Mouse (Mus musculus) ES-Bruce4 (cell line): ENCODE data around the gene Jdp2. TPM values are rescaled to one million over a fixed set of nuclear protein-coding genes. Genes with fewer than 3 reads are reported as not detected.
A peak's percentile ranks its signal among the peaks of the same experiment; 100 is the strongest.

Experiments
- H3K27ac ChIP-seq: 2 replicates; pipeline ENCODE4 v1.5.1; 2012; ENCODE audit warnings: low read length, inconsistent platforms; ENCODE audit not compliant: insufficient read depth
- H3K27me3 ChIP-seq: 2 replicates; pipeline ENCODE4 v1.6.1; 2012; ENCODE audit warnings: mild to moderate bottlenecking, low read length, inconsistent platforms; ENCODE audit not compliant: control insufficient read depth, poor library complexity, insufficient read depth, severe bottlenecking
- H3K36me3 ChIP-seq: 2 replicates; pipeline ENCODE4 v1.6.1; 2012; ENCODE audit warnings: inconsistent platforms, mild to moderate bottlenecking, low read length, moderate library complexity; ENCODE audit not compliant: control insufficient read depth, poor library complexity, insufficient read depth, severe bottlenecking
- H3K4me1 ChIP-seq: one replicate; pipeline ENCODE4 v1.8.1; 2011; ENCODE audit warnings: low read length; ENCODE audit not compliant: control insufficient read depth, insufficient read depth
- H3K4me3 ChIP-seq: 2 replicates; pipeline ENCODE4 v1.5.1; 2011; ENCODE audit warnings: low read depth, mild to moderate bottlenecking, low read length
- H3K9ac ChIP-seq: 2 replicates; pipeline ENCODE4 v1.6.1; 2012; ENCODE audit warnings: low read depth, mild to moderate bottlenecking, inconsistent platforms; ENCODE audit not compliant: poor library complexity, severe bottlenecking
- H3K9me3 ChIP-seq: replicated peaks from 2 replicates; pipeline ENCODE4 v1.6.1; 2012; ENCODE audit warnings: mild to moderate bottlenecking, low read length, inconsistent platforms; ENCODE audit not compliant: control insufficient read depth, poor library complexity, insufficient read depth, severe bottlenecking
- CTCF ChIP-seq: IDR thresholded peaks from one replicate; pipeline ENCODE4 v1.8.1; 2011; ENCODE audit warnings: low read depth, low read length
- EP300 ChIP-seq: IDR thresholded peaks from 2 replicates; pipeline ENCODE4 v1.6.1; 2011; ENCODE audit warnings: low read depth, low read length; ENCODE audit not compliant: insufficient read depth
- POLR2A ChIP-seq: IDR thresholded peaks from one replicate; pipeline ENCODE4 v1.8.1; 2011; ENCODE audit warnings: low read length; ENCODE audit not compliant: insufficient read depth
- polyA plus RNA-seq: library from polyadenylated mRNA; stranded (reverse); fragments of >200 nt; gene quantifications from 2 replicates; pipeline ENCODE4 v1.2.4, GENCODE M21; 2011; ENCODE audit warnings: low read depth; ENCODE audit not compliant: missing spikeins, insufficient read depth, insufficient read length

Gene Jdp2
- polyA plus RNA-seq, 1 experiment, result 14.0 TPM

DNA sequence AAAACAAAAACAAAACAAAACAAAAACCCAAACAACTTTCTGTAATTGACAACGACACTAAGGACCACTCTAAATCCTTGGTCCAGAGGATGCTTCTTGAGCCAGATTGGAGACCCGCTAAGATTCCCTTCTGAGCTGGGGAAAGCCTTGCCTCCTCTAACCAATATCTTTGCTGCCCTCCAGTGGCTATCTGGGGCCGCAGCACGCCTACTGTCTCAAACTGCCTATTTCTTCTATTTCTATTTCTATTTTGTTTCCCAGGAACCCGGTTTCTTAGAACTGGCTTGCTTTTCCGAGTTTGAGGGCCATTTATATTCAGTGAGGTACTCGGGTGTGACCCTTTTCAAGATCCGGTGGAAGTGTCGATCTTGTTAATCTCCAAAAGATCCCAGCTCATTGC is 64.1 kb downstream of the Jdp2 start:
- Histone ChIP-seq H3K27me3 (no peaks in the 10 kb centered on the region), H3K9ac (no peak overlapping the region), H3K4me1 (peaks cover 1% of the 10 kb centered on the region), H3K36me3 (no peaks in the 10 kb centered on the region), H3K9me3 (no peaks in the 10 kb centered on the region), H3K4me3 (no peak overlapping the region), H3K27ac (no peak overlapping the region)
- TF ChIP-seq CTCF, result peak; percentile 77
- no peak for TF ChIP-seq EP300

DNA sequence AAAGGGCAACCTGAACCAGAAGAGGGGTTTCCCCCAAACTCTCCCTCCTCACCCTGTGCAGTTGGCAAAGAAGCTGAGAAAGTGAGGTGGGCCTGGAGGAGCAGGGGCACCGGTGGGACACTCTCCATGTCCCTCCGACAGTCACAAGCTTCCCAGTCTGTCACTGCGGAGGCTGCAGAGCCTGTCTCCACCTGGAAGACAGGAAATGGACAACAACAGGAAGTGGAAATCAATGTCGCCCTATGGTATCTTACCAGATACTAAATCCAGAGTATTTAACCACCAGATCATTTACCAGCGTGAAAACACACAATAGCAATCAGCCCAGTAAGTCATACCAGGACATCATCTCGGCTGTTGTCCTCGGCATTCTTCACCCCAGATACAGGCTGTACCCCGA is 67.3 kb downstream of the Jdp2 start:
- H3K9me3 ChIP-seq, result no peaks in the 10 kb centered on the region
- H3K4me1 ChIP-seq, result peaks cover 1% of the 10 kb centered on the region
- TF ChIP-seq POLR2A, result no peak
- TF ChIP-seq CTCF, result no peak
- no peak for TF ChIP-seq EP300
- H3K27ac ChIP-seq, result no peak overlapping the region
- H3K9ac ChIP-seq, result no peak overlapping the region
- H3K36me3 ChIP-seq, result no peaks in the 10 kb centered on the region
- no peak overlapping the region for H3K4me3 ChIP-seq
- no peaks in the 10 kb centered on the region for H3K27me3 ChIP-seq

DNA sequence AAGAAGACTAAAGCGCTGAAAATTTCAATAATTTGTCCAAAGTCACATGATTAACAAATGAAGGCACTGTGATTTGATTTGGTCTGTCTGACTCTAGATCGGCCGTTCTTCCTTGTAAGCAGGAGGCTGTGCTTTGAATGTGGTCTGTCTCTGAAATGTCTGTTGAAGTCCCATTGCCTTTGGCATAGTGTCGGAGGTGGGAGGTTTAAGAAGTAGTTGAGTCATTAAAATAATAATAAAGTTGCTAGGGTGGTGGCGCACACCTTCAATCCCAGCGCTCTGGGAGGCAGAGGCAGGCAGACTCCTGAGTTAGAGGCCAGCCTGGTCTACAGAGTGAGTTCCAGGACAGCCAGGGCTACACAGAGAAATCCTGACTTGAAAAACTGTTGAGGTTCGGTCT is 68.2 kb downstream of the Jdp2 start:
- H3K36me3 ChIP-seq, result no peaks in the 10 kb centered on the region
- TF ChIP-seq EP300, result no peak
- no peak for TF ChIP-seq CTCF
- no peak for TF ChIP-seq POLR2A
- H3K4me3 ChIP-seq, result no peak overlapping the region
- no peaks in the 10 kb centered on the region; the same call in 1 of the 2 replicates for H3K27me3 ChIP-seq
- no peak overlapping the region for H3K27ac ChIP-seq
- H3K4me1 ChIP-seq, result peaks cover 1% of the 10 kb centered on the region
- no peak overlapping the region for H3K9ac ChIP-seq
- H3K9me3 ChIP-seq, result no peaks in the 10 kb centered on the region

DNA sequence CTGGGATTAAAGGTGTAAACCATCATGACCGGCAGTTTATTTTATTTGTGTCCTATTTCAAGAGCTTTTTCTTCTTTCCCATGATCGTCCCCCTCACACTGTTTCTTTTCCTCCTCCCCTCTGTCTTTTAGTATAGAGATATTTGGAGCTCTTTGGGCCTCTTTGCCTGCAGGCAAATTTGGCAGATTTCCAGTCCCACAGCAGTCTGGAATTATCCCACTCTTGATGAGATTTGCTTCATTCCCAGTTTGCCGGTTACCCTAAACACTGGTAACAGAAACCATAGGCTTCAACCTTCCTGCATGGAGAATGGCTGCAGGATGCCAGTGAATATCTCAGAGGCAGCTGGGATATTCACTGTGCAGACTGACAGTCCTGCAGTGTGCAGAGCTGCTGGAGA is 69.9 kb downstream of the Jdp2 start:
- no peaks in the 10 kb centered on the region; the same call in 1 of the 2 replicates for H3K27me3 ChIP-seq
- no peak overlapping the region for H3K9ac ChIP-seq
- no peaks in the 10 kb centered on the region for H3K36me3 ChIP-seq
- H3K9me3 ChIP-seq, result no peaks in the 10 kb centered on the region
- no peak overlapping the region for H3K27ac ChIP-seq
- H3K4me3 ChIP-seq, result no peak overlapping the region
- H3K4me1 ChIP-seq, result peaks cover 1% of the 10 kb centered on the region
- TF ChIP-seq POLR2A (no peak), CTCF (no peak), EP300 (no peak)

DNA sequence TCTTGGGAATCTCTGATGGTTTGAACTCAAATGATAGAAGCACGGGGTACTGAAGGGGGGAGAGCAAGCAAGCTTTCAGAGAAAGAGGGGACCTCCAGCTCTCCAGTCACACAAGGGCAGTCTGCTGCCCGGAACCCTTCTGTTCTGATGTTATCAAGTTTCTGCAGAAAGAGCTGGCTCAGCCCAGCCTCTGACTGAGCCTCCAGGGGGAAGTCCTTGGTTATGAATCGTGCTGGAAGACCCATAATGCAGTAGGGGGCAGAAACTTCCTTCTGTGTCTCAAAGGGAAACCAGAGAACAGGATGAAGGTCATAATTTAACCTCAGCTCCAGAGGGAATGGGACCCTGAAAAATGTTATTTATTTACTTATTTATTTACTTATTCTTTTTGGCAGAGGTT is 71.3 kb downstream of the Jdp2 start:
- Histone ChIP-seq H3K9ac (no peak overlapping the region), H3K27me3 (no peaks in the 10 kb centered on the region; the same call in 1 of the 2 replicates), H3K27ac (no peak overlapping the region), H3K4me1 (peaks cover 1% of the 10 kb centered on the region), H3K4me3 (no peak overlapping the region), H3K36me3 (no peaks in the 10 kb centered on the region), H3K9me3 (no peaks in the 10 kb centered on the region)
- no peak for TF ChIP-seq POLR2A
- no peak for TF ChIP-seq CTCF
- TF ChIP-seq EP300, result no peak

DNA sequence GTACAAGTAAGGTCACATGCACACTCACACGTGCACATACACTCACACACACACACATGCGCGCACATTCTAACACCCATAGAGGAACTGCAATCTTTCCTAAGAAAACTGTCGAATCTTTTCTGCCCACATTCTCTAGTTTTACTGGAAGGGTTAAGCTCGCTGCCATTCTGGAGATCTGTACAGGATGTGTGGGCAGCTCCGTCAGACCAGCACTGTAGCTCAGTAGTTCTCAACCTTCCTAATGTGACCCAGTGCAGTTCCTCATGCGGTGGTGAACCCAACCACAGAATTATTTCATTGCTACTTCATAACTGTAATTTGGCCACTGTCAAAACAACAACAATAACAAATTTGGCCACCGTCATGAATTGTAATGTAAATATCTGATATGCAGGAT is 75.1 kb downstream of the Jdp2 start:
- no peaks in the 10 kb centered on the region for H3K9me3 ChIP-seq
- no peak overlapping the region for H3K4me3 ChIP-seq
- H3K27me3 ChIP-seq, result no peaks in the 10 kb centered on the region; the same call in 1 of the 2 replicates
- H3K9ac ChIP-seq, result no peak overlapping the region
- no peaks in the 10 kb centered on the region for H3K4me1 ChIP-seq
- H3K36me3 ChIP-seq, result no peaks in the 10 kb centered on the region
- TF ChIP-seq CTCF, result no peak
- TF ChIP-seq EP300, result no peak
- no peak for TF ChIP-seq POLR2A
- H3K27ac ChIP-seq, result no peak overlapping the region
